In genomic region chr14:101661654-101662412, GRCm38 (mm10) we compare ENCODE assay signal across 32 mouse cellular contexts. TPM values are rescaled to one million over a fixed set of nuclear protein-coding genes. Genes with fewer than 3 reads are reported as not detected.
DNase-seq lines count a peak whose midpoint lies in the region; ATAC-seq and TF ChIP-seq lines count a peak whose summit lies in the region.
"Had no signal": no experiment of that assay in that cellular context is flagged by ENCODE, and none has a peak within 500 bp of the region (broad histone marks: within the 10 kb centered on the region; RNA-seq: fewer than 3 reads in every experiment).

No protein-coding gene starts in this region.

- H3K27me3 ChIP-seq in neural tube, embryonic 14.5 days (ENCODE audit: control insufficient read depth, insufficient read depth, low read length) = no peaks in the 10 kb centered on the region
- no peaks in the 10 kb centered on the region for H3K27me3 ChIP-seq in kidney, embryonic 15.5 days
- no peaks in the 10 kb centered on the region for H3K27me3 ChIP-seq in stomach, postnatal 0 days (ENCODE audit: control insufficient read depth, insufficient read depth, low read length)
- H3K27me3 ChIP-seq: heart, embryonic 13.5 days; intestine, embryonic 15.5 days; liver, embryonic 15.5 days; megakaryocyte, embryonic 14.5 days; midbrain, embryonic 12.5 days; stomach, embryonic 15.5 days had no signal

- TF ChIP-seq CTCF in bone marrow macrophage, adult 2 months (IDR thresholded peaks at IDR 0.05; ENCODE audit: low read depth, low read length) = no peak
- no peak for TF ChIP-seq CTCF in stomach, postnatal 0 days (IDR thresholded peaks at IDR 0.05; ENCODE audit: low read depth)

- H3K9me3 ChIP-seq in neural tube, embryonic 14.5 days (ENCODE audit: control insufficient read depth, low read length) = no peaks in the 10 kb centered on the region
- H3K9me3 ChIP-seq in kidney, embryonic 15.5 days (replicated peaks) = no peaks in the 10 kb centered on the region
- no peaks in the 10 kb centered on the region for H3K9me3 ChIP-seq in stomach, postnatal 0 days (ENCODE audit: control insufficient read depth, low read length)
- H3K9me3 ChIP-seq: heart, embryonic 13.5 days; hindbrain, embryonic 10.5 days; intestine, embryonic 15.5 days; liver, embryonic 15.5 days; megakaryocyte, embryonic 14.5 days; midbrain, embryonic 12.5 days; stomach, embryonic 15.5 days had no signal

- no peak for DNase-seq in neural tube, embryonic 10.5 days (ENCODE audit: extremely low spot score, low spot score)
- no peak for DNase-seq in stomach, postnatal 0 days (ENCODE audit: low spot score)
- DNase-seq in urinary bladder, adult 18-20 months (ENCODE audit: low spot score in 2 of 2) = no peak
- DNase-seq: adrenal gland, adult 8-10 months; cerebellum, adult 9-10 months; cerebellum, postnatal 36 days; forebrain, postnatal 0 days; gastrocnemius, postnatal 25 days; heart, adult 2 months; heart, postnatal 10 days; kidney, adult 2 months; layer of hippocampus, postnatal 36 days; lung, embryonic 14.5 days; lung, postnatal 14 days; right cerebral cortex, adult 18-20 months; thymus, adult 18-20 months; thymus, postnatal 25 days had no signal

- no peak overlapping the region for H3K4me2 ChIP-seq in neural tube, embryonic 14.5 days (ENCODE audit: low read depth, low read length)
- no peak overlapping the region for H3K4me2 ChIP-seq in kidney, embryonic 15.5 days
- H3K4me2 ChIP-seq in stomach, postnatal 0 days (replicated peaks; ENCODE audit: low read depth) = no peak overlapping the region
- H3K4me2 ChIP-seq: heart, embryonic 13.5 days; intestine, embryonic 15.5 days; liver, embryonic 15.5 days; lung, embryonic 14.5 days; midbrain, embryonic 12.5 days; stomach, embryonic 15.5 days had no signal

- no peak for TF ChIP-seq POLR2A in bone marrow macrophage, adult 2 months (IDR thresholded peaks at IDR 0.05; ENCODE audit: borderline replicate concordance, low read depth, low read length)

- TF ChIP-seq EP300 in stomach, postnatal 0 days (optimal IDR thresholded peaks at IDR 0.05) = no peak

- H3K79me2 ChIP-seq in macrophage (ENCODE audit: inconsistent target) = peaks cover 14% of the 10 kb centered on the region; the same call in 1 of the 2 replicates

- H3K27ac ChIP-seq in neural tube, embryonic 14.5 days (ENCODE audit: low read depth, low read length) = no peak overlapping the region
- peak overlapping the region; percentile 89 for H3K27ac ChIP-seq in bone marrow macrophage, adult 2 months (ENCODE audit: insufficient read depth, low read depth, low read length)
- peak overlapping the region; percentile 46 for H3K27ac ChIP-seq in macrophage
- no peak overlapping the region for H3K27ac ChIP-seq in kidney, embryonic 15.5 days
- no peak overlapping the region for H3K27ac ChIP-seq in stomach, postnatal 0 days (replicated peaks)
- H3K27ac ChIP-seq: heart, adult 2 months; heart, embryonic 13.5 days; hindbrain, embryonic 10.5 days; intestine, embryonic 15.5 days; kidney, postnatal 0 days; liver, embryonic 15.5 days; midbrain, embryonic 12.5 days; stomach, embryonic 15.5 days had no signal

- WGBS in neural tube, embryonic 14.5 days = 64% methylated on average over 3 of the region's 3 CpGs
- WGBS in macrophage (ENCODE audit: missing documents) = 46% methylated on average over 3 of the region's 3 CpGs
- WGBS in kidney, embryonic 15.5 days = 63% methylated on average over 3 of the region's 3 CpGs
- WGBS in stomach, postnatal 0 days = 76% methylated on average over 3 of the region's 3 CpGs

- H3K9ac ChIP-seq in neural tube, embryonic 14.5 days (replicated peaks; ENCODE audit: low read depth, low read length) = no peak overlapping the region
- no peak overlapping the region for H3K9ac ChIP-seq in kidney, embryonic 15.5 days
- H3K9ac ChIP-seq in stomach, postnatal 0 days (ENCODE audit: low read length) = no peak overlapping the region
- H3K9ac ChIP-seq: forebrain, postnatal 0 days; heart, embryonic 13.5 days; intestine, embryonic 15.5 days; liver, embryonic 15.5 days; lung, embryonic 14.5 days; midbrain, embryonic 12.5 days; stomach, embryonic 15.5 days had no signal

- no peak overlapping the region for H3K4me3 ChIP-seq in neural tube, embryonic 14.5 days (ENCODE audit: low read depth, low read length)
- no peak overlapping the region for H3K4me3 ChIP-seq in bone marrow macrophage, adult 2 months (ENCODE audit: insufficient read depth, low read length)
- no peak overlapping the region for H3K4me3 ChIP-seq in macrophage (ENCODE audit: inconsistent target)
- H3K4me3 ChIP-seq in kidney, embryonic 15.5 days (replicated peaks) = no peak overlapping the region
- H3K4me3 ChIP-seq in stomach, postnatal 0 days (ENCODE audit: low read depth, low read length) = no peak overlapping the region
- H3K4me3 ChIP-seq: erythroblast, embryonic 14.5 days; heart, adult 2 months; heart, embryonic 13.5 days; hindbrain, embryonic 10.5 days; intestine, embryonic 15.5 days; liver, embryonic 15.5 days; megakaryocyte, embryonic 14.5 days; midbrain, embryonic 12.5 days; stomach, embryonic 15.5 days had no signal

- peak; percentile 31; the same call in 1 of the 2 replicates for ATAC-seq in neural tube, embryonic 14.5 days (ENCODE audit: low read depth)
- 0 out of 2 replicates have a peak, but pooled peaks have one; percentile 23 for ATAC-seq in neutrophil, adult 5-6 weeks (ENCODE audit: extremely low read depth, insufficient number of reproducible peaks, low FRiP score, poor library complexity, severe bottlenecking)
- ATAC-seq in kidney, embryonic 15.5 days (replicated peaks; ENCODE audit: low FRiP score) = no peak
- ATAC-seq in stomach, postnatal 0 days (ENCODE audit: low FRiP score, low TSS enrichment) = no peak
- ATAC-seq: CD4-positive, CD25-positive, alpha-beta regulatory T cell, adult 4 months; forebrain, postnatal 0 days; intestine, embryonic 15.5 days had no signal

- no peaks in the 10 kb centered on the region; the same call in 1 of the 2 replicates for H3K36me3 ChIP-seq in neural tube, embryonic 14.5 days (ENCODE audit: control insufficient read depth, insufficient read depth, low read length)
- H3K36me3 ChIP-seq in macrophage (ENCODE audit: inconsistent target) = no peaks in the 10 kb centered on the region
- peaks cover 12% of the 10 kb centered on the region for H3K36me3 ChIP-seq in kidney, embryonic 15.5 days
- H3K36me3 ChIP-seq in stomach, postnatal 0 days (ENCODE audit: control insufficient read depth, insufficient read depth, low read length) = no peaks in the 10 kb centered on the region
- H3K36me3 ChIP-seq: intestine, embryonic 15.5 days had no signal

- peaks cover 7% of the 10 kb centered on the region; the same call in 1 of the 2 replicates for H3K4me1 ChIP-seq in neural tube, embryonic 14.5 days (ENCODE audit: control insufficient read depth, insufficient read depth, low read length)
- peaks cover 18% of the 10 kb centered on the region for H3K4me1 ChIP-seq in bone marrow macrophage, adult 2 months (ENCODE audit: control insufficient read depth, insufficient read depth, low read length)
- H3K4me1 ChIP-seq in kidney, embryonic 15.5 days = 0 out of 2 replicates have a peak, but pooled peaks cover 5% of the 10 kb centered on the region
- H3K4me1 ChIP-seq in stomach, postnatal 0 days (replicated peaks; ENCODE audit: control insufficient read depth, insufficient read depth) = no peaks in the 10 kb centered on the region
- H3K4me1 ChIP-seq: heart, embryonic 13.5 days; hindbrain, embryonic 10.5 days; intestine, embryonic 15.5 days; liver, embryonic 15.5 days; midbrain, embryonic 12.5 days; stomach, embryonic 15.5 days had no signal

RNA-seq across cellular contexts. Expression of gene Uchl3, which starts 8.1 kb away (rescaled TPM):
- 237 and 280 TPM in 2 replicates for polyA plus RNA-seq in neural tube, embryonic 14.5 days (2014; fragmentation: Nextera tagmentation; extraction: Ambion mirVana)
- 27.3 and 33.3 TPM in 2 replicates for polyA plus RNA-seq in bone marrow macrophage, adult 2 months (2012; ENCODE audit: insufficient read depth, insufficient read length, missing spikeins)
- total RNA-seq in macrophage (2018; cell fraction: chromatin; rRNA removed) = 10 to 100 TPM in 7 of 26 experiments, 1 to 10 TPM in 17, under 1 TPM in 2; 0.68 to 19.2 (median 7.5) TPM
- 10 to 100 TPM; 14.8 to 30.2 (median 19.8) TPM for total RNA-seq in macrophage (2018; cell fraction: cytosol; rRNA removed)
- 10 to 100 TPM in 8 of 26 experiments, 1 to 10 TPM in 18; 1.5 to 24.0 (median 5.2) TPM for total RNA-seq in macrophage (2018; cell fraction: nucleus; rRNA removed)
- polyA plus RNA-seq in macrophage (2018) = 19.8 to 50.9 TPM (median 43.5 TPM) in 3 replicates
- 40.1 and 58.1 TPM in 2 replicates for total RNA-seq in neutrophil, adult 5-6 weeks (2017)
- 143 and 152 TPM in 2 replicates for polyA plus RNA-seq in kidney, embryonic 15.5 days (2015; fragmentation: Nextera tagmentation; extraction: Ambion mirVana)
- 187 and 189 TPM in 2 replicates for polyA plus RNA-seq in stomach, postnatal 0 days (2015; fragmentation: Nextera tagmentation; extraction: Ambion mirVana)

RNA-seq across cellular contexts. Expression of gene Commd6, which starts 21.3 kb away (rescaled TPM):
- 90.2 and 102 TPM in 2 replicates for polyA plus RNA-seq in neural tube, embryonic 14.5 days (2014; fragmentation: Nextera tagmentation; extraction: Ambion mirVana)
- polyA plus RNA-seq in bone marrow macrophage, adult 2 months (2012; ENCODE audit: insufficient read depth, insufficient read length, missing spikeins) = 50.4 and 56.2 TPM in 2 replicates
- total RNA-seq in macrophage (2018; cell fraction: chromatin; rRNA removed) = 10 to 100 TPM in 11 of 26 experiments, 1 to 10 TPM in 15; 2.6 to 21.3 (median 8.9) TPM
- total RNA-seq in macrophage (2018; cell fraction: cytosol; rRNA removed) = 10 to 100 TPM; 31.7 to 55.6 (median 43.0) TPM
- total RNA-seq in macrophage (2018; cell fraction: nucleus; rRNA removed) = 10 to 100 TPM in 20 of 26 experiments, 1 to 10 TPM in 6; 4.7 to 27.0 (median 12.8) TPM
- 40.0 to 53.5 TPM (median 44.4 TPM) in 3 replicates for polyA plus RNA-seq in macrophage (2018)
- 24.2 and 26.0 TPM in 2 replicates for total RNA-seq in neutrophil, adult 5-6 weeks (2017)
- 93.3 and 107 TPM in 2 replicates for polyA plus RNA-seq in kidney, embryonic 15.5 days (2015; fragmentation: Nextera tagmentation; extraction: Ambion mirVana)
- polyA plus RNA-seq in stomach, postnatal 0 days (2015; fragmentation: Nextera tagmentation; extraction: Ambion mirVana) = 112 and 113 TPM in 2 replicates

RNA-seq across cellular contexts. Expression of gene Tbc1d4, which starts 52.8 kb away (rescaled TPM):
- polyA plus RNA-seq in neural tube, embryonic 14.5 days (2014; fragmentation: Nextera tagmentation; extraction: Ambion mirVana) = 5.3 and 6.1 TPM in 2 replicates
- 17.2 and 18.4 TPM in 2 replicates for polyA plus RNA-seq in bone marrow macrophage, adult 2 months (2012; ENCODE audit: insufficient read depth, insufficient read length, missing spikeins)
- 100 to 1,000 TPM in 21 of 26 experiments, 10 to 100 TPM in 5; 31.8 to 306 (median 175) TPM for total RNA-seq in macrophage (2018; cell fraction: chromatin; rRNA removed)
- 10 to 100 TPM; 23.9 to 91.8 (median 57.2) TPM for total RNA-seq in macrophage (2018; cell fraction: cytosol; rRNA removed)
- total RNA-seq in macrophage (2018; cell fraction: nucleus; rRNA removed) = 100 to 1,000 TPM in 16 of 26 experiments, 10 to 100 TPM in 10; 30.6 to 244 (median 116) TPM
- 24.4 to 64.0 TPM (median 53.8 TPM) in 3 replicates for polyA plus RNA-seq in macrophage (2018)
- 3.0 and 3.6 TPM in 2 replicates for total RNA-seq in neutrophil, adult 5-6 weeks (2017)
- polyA plus RNA-seq in kidney, embryonic 15.5 days (2015; fragmentation: Nextera tagmentation; extraction: Ambion mirVana) = 20.1 and 20.4 TPM in 2 replicates
- polyA plus RNA-seq in stomach, postnatal 0 days (2015; fragmentation: Nextera tagmentation; extraction: Ambion mirVana) = 3.9 and 4.4 TPM in 2 replicates

Comparison
In these comparisons a context has a peak if more than half of its experiments do, and no peak if none do; other contexts are left out.
1. ATAC-seq: peak in neural tube, embryonic 14.5 days (single experiment) and neutrophil, adult 5-6 weeks (single experiment); none in kidney, embryonic 15.5 days (single experiment) and stomach, postnatal 0 days (single experiment).
2. H3K27ac ChIP-seq: peak in bone marrow macrophage, adult 2 months (single experiment) and macrophage (single experiment); none in neural tube, embryonic 14.5 days (single experiment), kidney, embryonic 15.5 days (single experiment) and stomach, postnatal 0 days (single experiment).